Mouse (Mus musculus) ES-E14 (cell line): ENCODE data around the gene Mdm2. TPM values are rescaled to one million over a fixed set of nuclear protein-coding genes. Genes with fewer than 3 reads are reported as not detected.

ENCODE experiments used
- DNase-seq: peaks from one replicate; pipeline ENCODE4 v3.0.0-alpha.2; 2013; ENCODE audit warnings: low read depth, low spot score
- H3K27ac ChIP-seq: 2 replicates; pipeline ENCODE4 v1.5.1; 2012; ENCODE audit warnings: low read depth, mild to moderate bottlenecking, low read length, moderate library complexity, mixed read lengths; ENCODE audit not compliant: poor library complexity, insufficient read depth, severe bottlenecking
- H3K36me3 ChIP-seq: 2 replicates; pipeline ENCODE4 v1.6.1; 2012; ENCODE audit warnings: mild to moderate bottlenecking, low read length, moderate library complexity, mixed read lengths; ENCODE audit not compliant: control insufficient read depth, poor library complexity, insufficient read depth, severe bottlenecking
- H3K4me1 ChIP-seq, 2 experiments: fragments of 150-350 bp in 1 of 2; sonication (generic) in 1 of 2; 2 replicates each; pipeline ENCODE4 v1.6.1; 2012; ENCODE audit warnings: low read length in 2 of 2, mild to moderate bottlenecking in 1 of 2, mixed read lengths in 1 of 2; ENCODE audit not compliant: control insufficient read depth in 2 of 2, insufficient read depth in 2 of 2, poor library complexity in 1 of 2
- H3K4me3 ChIP-seq, 2 experiments: fragments of 150-350 bp in 1 of 2; sonication (generic) in 1 of 2; 2 replicates each; pipeline ENCODE4 v1.5.1; 2012; ENCODE audit warnings: low read length in 2 of 2, low read depth in 1 of 2, mild to moderate bottlenecking in 1 of 2, mixed read lengths in 1 of 2; ENCODE audit not compliant: insufficient read depth in 1 of 2, poor library complexity in 1 of 2, severe bottlenecking in 1 of 2
- H3K9ac ChIP-seq: 2 replicates; pipeline ENCODE4 v1.6.1; 2012; ENCODE audit warnings: low read depth, mild to moderate bottlenecking, low read length, mixed read lengths; ENCODE audit not compliant: poor library complexity, insufficient read depth, severe bottlenecking
- H3K9me3 ChIP-seq: fragments of 150-350 bp; sonication (generic); 2 replicates; pipeline ENCODE4 v1.6.1; 2012; ENCODE audit warnings: low read depth, mild to moderate bottlenecking, low read length; ENCODE audit not compliant: control insufficient read depth, insufficient read depth
- CHD2 ChIP-seq: IDR thresholded peaks from 2 replicates; pipeline ENCODE4 v1.6.1; 2014; ENCODE audit warnings: mild to moderate bottlenecking, low read depth, low read length, inconsistent platforms
- HCFC1 ChIP-seq: IDR thresholded peaks from 2 replicates; pipeline ENCODE4 v1.6.1; 2012; ENCODE audit warnings: low read length, inconsistent platforms, borderline replicate concordance; ENCODE audit not compliant: insufficient read depth
- MAFK ChIP-seq: IDR thresholded peaks from 2 replicates; pipeline ENCODE4 v1.6.1; 2014; ENCODE audit warnings: mild to moderate bottlenecking, low read depth, low read length, inconsistent platforms; ENCODE audit not compliant: insufficient read depth
- ZC3H11A ChIP-seq: IDR thresholded peaks from 2 replicates; pipeline ENCODE4 v1.6.1; 2012; ENCODE audit warnings: low read depth, mild to moderate bottlenecking, inconsistent platforms, low read length, borderline replicate concordance
- ZNF384 ChIP-seq: IDR thresholded peaks from 2 replicates; pipeline ENCODE4 v1.6.1; 2012; ENCODE audit warnings: low read depth, low read length, inconsistent platforms
- in situ Hi-C, 2 experiments: fragments of 600-800 bp; cut with MboI; formaldehyde crosslinking; loops; one replicate each; pipeline ENCODE4 v1.15.1; 2025; ENCODE audit warnings: low sequenced_read_pairs in 2 of 2, inconsistent platforms in 1 of 2; ENCODE audit not compliant: unreplicated experiment in 2 of 2
- total RNA-seq: library from RNA; depleted of rRNA; stranded (reverse); fragments of 300-350 nt; gene quantifications from 2 replicates; pipeline ENCODE4 v1.2.3, GENCODE M21; 2012

The Mdm2 gene
- total RNA-seq, 1 experiment, result 178 TPM

GRCm38 (mm10) chr10:117696021-117696826 is 14.3 kb downstream of the Mdm2 start:
- H3K4me1 ChIP-seq, result peaks cover 0 to 2% of the 10 kb centered on the region in 2 experiments; a peak in 1 of 4 replicates
- no peak overlapping the region for H3K9ac ChIP-seq
- no peaks in the 10 kb centered on the region for H3K9me3 ChIP-seq
- in situ Hi-C loops, result no loop called here
- H3K27ac ChIP-seq, result no peak overlapping the region
- peaks cover 42% of the 10 kb centered on the region for H3K36me3 ChIP-seq
- no peak for TF ChIP-seq HCFC1
- no peak for TF ChIP-seq MAFK
- DNase-seq, result no peak
- H3K4me3 ChIP-seq, result no peak overlapping the region

- no peak overlapping the region for H3K9ac ChIP-seq
- no peak overlapping the region for H3K4me3 ChIP-seq
- in situ Hi-C loops, result no loop called here
- peaks cover 0 to 2% of the 10 kb centered on the region in 2 experiments; a peak in 1 of 4 replicates for H3K4me1 ChIP-seq
- TF ChIP-seq MAFK, result no peak
- TF ChIP-seq ZNF384, result no peak
- TF ChIP-seq CHD2, result no peak
- TF ChIP-seq HCFC1, result no peak
- no peak for TF ChIP-seq ZC3H11A
- H3K36me3 ChIP-seq, result peaks cover 41% of the 10 kb centered on the region
- no peak overlapping the region for H3K27ac ChIP-seq
- no peak for DNase-seq
- H3K9me3 ChIP-seq, result no peaks in the 10 kb centered on the region
These were observed 15.0 kb downstream of the Mdm2 start for GRCm38 (mm10) chr10:117695605-117696004.

GRCm38 (mm10) chr10:117695027-117695426 is 15.5 kb downstream of the Mdm2 start:
- peaks cover 43% of the 10 kb centered on the region for H3K36me3 ChIP-seq
- peaks cover 0 to 2% of the 10 kb centered on the region in 2 experiments; a peak in 1 of 4 replicates for H3K4me1 ChIP-seq
- in situ Hi-C loops, result no loop called here
- H3K27ac ChIP-seq, result no peak overlapping the region
- no peak for DNase-seq
- no peak overlapping the region for H3K9ac ChIP-seq
- no peak for TF ChIP-seq ZC3H11A
- no peak for TF ChIP-seq CHD2
- TF ChIP-seq MAFK, result no peak
- TF ChIP-seq ZNF384, result no peak
- TF ChIP-seq HCFC1, result no peak
- H3K9me3 ChIP-seq, result no peaks in the 10 kb centered on the region
- no peak overlapping the region for H3K4me3 ChIP-seq

GRCm38 (mm10) chr10:117694255-117694953 is 16.2 kb downstream of the Mdm2 start:
- no peak for DNase-seq
- TF ChIP-seq ZNF384 (no peak), HCFC1 (no peak), ZC3H11A (no peak)
- no peak overlapping the region for H3K4me3 ChIP-seq
- H3K9me3 ChIP-seq, result no peaks in the 10 kb centered on the region
- in situ Hi-C loops, result no loop called here
- H3K36me3 ChIP-seq, result peaks cover 41% of the 10 kb centered on the region
- no peak overlapping the region for H3K27ac ChIP-seq
- H3K9ac ChIP-seq, result no peak overlapping the region
- H3K4me1 ChIP-seq, result peaks cover 0 to 2% of the 10 kb centered on the region in 2 experiments; a peak in 1 of 4 replicates
